Mouse (Mus musculus) erythroblast, embryonic 14.5 days (primary cell): Measurements from ENCODE around the gene Lrch1.

Experiments used
- GATA1 ChIP-seq: IDR thresholded peaks from 2 replicates; pipeline ENCODE4 v1.6.1; 2012; ENCODE audit warnings: low read length, inconsistent platforms, mixed read lengths
- TAL1 ChIP-seq: IDR thresholded peaks from 3 replicates; pipeline ENCODE4 v1.6.1; 2012; ENCODE audit warnings: low read length, inconsistent platforms, mixed read lengths

DNA sequence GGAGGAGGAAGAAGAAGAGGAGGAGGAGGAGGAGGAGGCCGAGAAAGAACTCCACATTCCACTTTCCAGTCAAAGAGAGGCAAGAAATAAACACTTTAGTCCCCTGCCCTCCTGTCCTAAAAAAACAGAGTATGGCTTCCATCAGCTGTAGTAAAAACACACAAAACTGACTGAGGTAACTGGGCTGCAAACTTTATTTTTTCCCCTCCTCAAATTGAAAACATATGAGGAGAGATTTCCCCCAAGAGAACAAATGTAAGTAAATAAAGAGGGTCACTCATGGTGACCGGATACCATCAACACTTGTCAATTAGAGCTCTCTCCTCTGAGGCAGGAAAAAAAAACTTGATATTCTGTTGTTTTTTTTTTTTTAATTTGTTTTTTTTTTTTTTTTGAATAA lies 125.6 kb downstream of the Lrch1 start:
- TF ChIP-seq GATA1 (no peak), TAL1 (no peak)
